Mouse (Mus musculus) MEL (cell line): ENCODE results near the gene Apba2. TPM values are rescaled to one million over a fixed set of nuclear protein-coding genes. Genes with fewer than 3 reads are reported as not detected.

ENCODE experiments used
- DNase-seq: peaks from one replicate; pipeline ENCODE4 v3.0.0; 2011; ENCODE audit warnings: low read depth, low spot score
- H3K27ac ChIP-seq: 2 replicates; pipeline ENCODE4 v1.5.1; 2012; ENCODE audit warnings: low read depth, mild to moderate bottlenecking, control low read depth, low read length, moderate library complexity; ENCODE audit not compliant: control insufficient read depth
- H3K27me3 ChIP-seq, 2 experiments: fragments of 150-350 bp in 1 of 2; sonication (generic) in 1 of 2; 2 replicates each; pipeline ENCODE4 v1.6.1; 2012; ENCODE audit warnings: low read length in 2 of 2, mild to moderate bottlenecking in 2 of 2, improper control_type of control experiment in 1 of 2, moderate library complexity in 1 of 2; ENCODE audit not compliant: insufficient read depth in 2 of 2, control insufficient read depth in 1 of 2
- H3K36me3 ChIP-seq, 2 experiments: 2 replicates each; pipeline ENCODE4 v1.6.1; 2012 to 2014; ENCODE audit warnings: low read length in 2 of 2, improper control_type of control experiment in 1 of 2, inconsistent platforms in 1 of 2, mild to moderate bottlenecking in 1 of 2; ENCODE audit not compliant: insufficient read depth in 2 of 2, control insufficient read depth in 1 of 2
- H3K4me1 ChIP-seq, 2 experiments: fragments of 150-350 bp in 1 of 2; sonication (generic) in 1 of 2; 2 replicates each; pipeline ENCODE4 v1.6.1; 2012; ENCODE audit warnings: low read length in 2 of 2, improper control_type of control experiment in 1 of 2, mild to moderate bottlenecking in 1 of 2; ENCODE audit not compliant: insufficient read depth in 2 of 2, control insufficient read depth in 1 of 2
- H3K4me3 ChIP-seq, 2 experiments: fragments of 150-350 bp in 1 of 2; sonication (generic) in 1 of 2; 2 replicates each; pipeline ENCODE4 v1.5.1; 2012; ENCODE audit warnings: low read depth in 2 of 2, low read length in 2 of 2, mild to moderate bottlenecking in 2 of 2, moderate library complexity in 2 of 2, control low read depth in 1 of 2, improper control_type of control experiment in 1 of 2; ENCODE audit not compliant: control insufficient read depth in 1 of 2, insufficient read depth in 1 of 2
- H3K79me2 ChIP-seq: 2 replicates; pipeline ENCODE4 v1.6.1; 2012; ENCODE audit warnings: mild to moderate bottlenecking, low read length, moderate library complexity; ENCODE audit not compliant: control insufficient read depth, poor library complexity, insufficient read depth
- H3K9ac ChIP-seq: 2 replicates; pipeline ENCODE4 v1.6.1; 2012; ENCODE audit warnings: low read depth, mild to moderate bottlenecking, control low read depth, low read length, moderate library complexity; ENCODE audit not compliant: control insufficient read depth, poor library complexity, severe bottlenecking
- H3K9me3 ChIP-seq: fragments of 150-350 bp; sonication (generic); replicated peaks from 2 replicates; pipeline ENCODE4 v1.6.1; 2012; ENCODE audit warnings: mild to moderate bottlenecking, low read length, improper control_type of control experiment, moderate library complexity; ENCODE audit not compliant: insufficient read depth
- CHD2 ChIP-seq: IDR thresholded peaks from 2 replicates; pipeline ENCODE4 v1.6.1; 2011; ENCODE audit warnings: low read length, improper control_type of control experiment
- CTCF ChIP-seq, 3 experiments: IDR thresholded peaks in 2 of 3; conservative IDR thresholded peaks in 1 of 3; 2 replicates each; pipeline ENCODE4 v1.5.1; 2011 to 2012; ENCODE audit warnings: low read length in 3 of 3, low read depth in 2 of 3, mild to moderate bottlenecking in 2 of 3, improper control_type of control experiment in 1 of 3, inconsistent platforms in 1 of 3, mixed read lengths in 1 of 3, moderate library complexity in 1 of 3; ENCODE audit not compliant: control insufficient read depth in 1 of 3, insufficient read depth in 1 of 3, poor library complexity in 1 of 3, severe bottlenecking in 1 of 3
- EP300 ChIP-seq, 2 experiments: IDR thresholded peaks; 2 replicates each; pipeline ENCODE4 v1.6.1; 2011; ENCODE audit warnings: improper control_type of control experiment in 2 of 2, low read length in 2 of 2, low read depth in 1 of 2, mild to moderate bottlenecking in 1 of 2
- ETS1 ChIP-seq: IDR thresholded peaks from 2 replicates; pipeline ENCODE4 v1.6.1; 2012; ENCODE audit warnings: low read depth, mild to moderate bottlenecking, inconsistent platforms, low read length, improper control_type of control experiment, moderate library complexity
- GABPA ChIP-seq: IDR thresholded peaks from 2 replicates; pipeline ENCODE4 v1.6.1; 2012; ENCODE audit warnings: low read depth, mild to moderate bottlenecking, inconsistent platforms, low read length, improper control_type of control experiment, moderate library complexity
- HCFC1 ChIP-seq: IDR thresholded peaks from 2 replicates; pipeline ENCODE4 v1.6.1; 2012; ENCODE audit warnings: low read depth, mild to moderate bottlenecking, inconsistent platforms, low read length, improper control_type of control experiment, moderate library complexity
- KAT2A ChIP-seq: conservative IDR thresholded peaks from 2 replicates; pipeline ENCODE4 v1.6.1; 2012; ENCODE audit warnings: low read depth, low read length, improper control_type of control experiment, inconsistent platforms
- MAFK ChIP-seq: IDR thresholded peaks from 2 replicates; pipeline ENCODE4 v1.6.1; 2011; ENCODE audit warnings: low read depth, mild to moderate bottlenecking, low read length, improper control_type of control experiment, borderline replicate concordance
- MAX ChIP-seq: IDR thresholded peaks from 2 replicates; pipeline ENCODE4 v1.6.1; 2011; ENCODE audit warnings: low read length, improper control_type of control experiment
- MAZ ChIP-seq: IDR thresholded peaks from 2 replicates; pipeline ENCODE4 v1.6.1; 2012; ENCODE audit warnings: low read depth, mild to moderate bottlenecking, inconsistent platforms, low read length, improper control_type of control experiment
- MEF2A ChIP-seq: IDR thresholded peaks from 2 replicates; pipeline ENCODE4 v1.6.1; 2014; ENCODE audit warnings: low read depth, mild to moderate bottlenecking, inconsistent platforms, low read length, improper control_type of control experiment; ENCODE audit not compliant: poor library complexity, insufficient replicate concordance, severe bottlenecking; ENCODE audit errors: extremely low read depth
- MYB ChIP-seq: IDR thresholded peaks from 2 replicates; pipeline ENCODE4 v1.6.1; 2011; ENCODE audit warnings: mild to moderate bottlenecking, low read depth, low read length, improper control_type of control experiment
- MYC ChIP-seq: IDR thresholded peaks from 2 replicates; pipeline ENCODE4 v1.6.1; 2011; ENCODE audit warnings: low read depth, mild to moderate bottlenecking, low read length, improper control_type of control experiment, moderate library complexity
- NELFE ChIP-seq: IDR thresholded peaks from 2 replicates; pipeline ENCODE4 v1.6.1; 2011; ENCODE audit warnings: low read depth, low read length, improper control_type of control experiment
- NRF1 ChIP-seq: IDR thresholded peaks from 2 replicates; pipeline ENCODE4 v1.6.1; 2014; ENCODE audit warnings: low read depth, mild to moderate bottlenecking, inconsistent platforms, low read length, improper control_type of control experiment, moderate library complexity; ENCODE audit not compliant: poor library complexity, insufficient read depth, severe bottlenecking
- POLR2A ChIP-seq, 2 experiments: IDR thresholded peaks; 2 replicates each; pipeline ENCODE4 v1.6.1; 2011 to 2012; ENCODE audit warnings: low read length in 2 of 2, mild to moderate bottlenecking in 2 of 2, control low read depth in 1 of 2, improper control_type of control experiment in 1 of 2, low read depth in 1 of 2, moderate library complexity in 1 of 2; ENCODE audit not compliant: control insufficient read depth in 1 of 2, insufficient read depth in 1 of 2, poor library complexity in 1 of 2
- POLR2AphosphoS2 ChIP-seq: IDR thresholded peaks from 2 replicates; pipeline ENCODE4 v1.6.1; 2011; ENCODE audit warnings: low read length, improper control_type of control experiment
- RAD21 ChIP-seq: IDR thresholded peaks from 2 replicates; pipeline ENCODE4 v1.6.1; 2011; ENCODE audit warnings: mild to moderate bottlenecking, low read depth, low read length, improper control_type of control experiment
- RCOR1 ChIP-seq: IDR thresholded peaks from 2 replicates; pipeline ENCODE4 v1.6.1; 2012; ENCODE audit warnings: low read depth, mild to moderate bottlenecking, inconsistent platforms, low read length, improper control_type of control experiment
- SIN3A ChIP-seq: IDR thresholded peaks from 2 replicates; pipeline ENCODE4 v1.6.1; 2012; ENCODE audit warnings: low read length, improper control_type of control experiment, inconsistent platforms
- TCF12 ChIP-seq: IDR thresholded peaks from 2 replicates; pipeline ENCODE4 v1.6.1; 2014; ENCODE audit warnings: low read depth, mild to moderate bottlenecking, inconsistent platforms, low read length, improper control_type of control experiment, moderate library complexity
- UBTF ChIP-seq: IDR thresholded peaks from 2 replicates; pipeline ENCODE4 v1.6.1; 2012; ENCODE audit warnings: low read depth, mild to moderate bottlenecking, inconsistent platforms, low read length, improper control_type of control experiment, moderate library complexity, borderline replicate concordance; ENCODE audit not compliant: insufficient read depth
- USF1 ChIP-seq: IDR thresholded peaks from 2 replicates; pipeline ENCODE4 v1.6.1; 2014; ENCODE audit warnings: low read depth, mild to moderate bottlenecking, inconsistent platforms, low read length, improper control_type of control experiment, moderate library complexity
- USF2 ChIP-seq, 2 experiments: IDR thresholded peaks; 2 replicates each; pipeline ENCODE4 v1.6.1; 2011 to 2012; ENCODE audit warnings: improper control_type of control experiment in 2 of 2, low read length in 2 of 2, borderline replicate concordance in 1 of 2, inconsistent platforms in 1 of 2, low read depth in 1 of 2, mild to moderate bottlenecking in 1 of 2; ENCODE audit not compliant: insufficient read depth in 1 of 2
- ZC3H11A ChIP-seq: IDR thresholded peaks from 2 replicates; pipeline ENCODE4 v1.6.1; 2012; ENCODE audit warnings: low read depth, mild to moderate bottlenecking, inconsistent platforms, low read length, improper control_type of control experiment
- ZMIZ1 ChIP-seq: IDR thresholded peaks from 2 replicates; pipeline ENCODE4 v1.6.1; 2012; ENCODE audit warnings: low read depth, mild to moderate bottlenecking, inconsistent platforms, low read length, improper control_type of control experiment, moderate library complexity
- polyA plus RNA-seq, 2 experiments: library from polyadenylated mRNA; stranded (reverse) in 1 of 2; unstranded in 1 of 2; fragments of >175 nt in 1 of 2; fragments of >200 nt in 1 of 2; gene quantifications; 2 replicates each; pipeline versions ENCODE4 v1.2.1 to v1.2.4; 2012; ENCODE audit warnings: low replicate concordance in 2 of 2, low read depth in 1 of 2; ENCODE audit not compliant: insufficient read length in 2 of 2, insufficient read depth in 1 of 2, missing spikeins in 1 of 2
- total RNA-seq: library from RNA; depleted of rRNA; stranded (reverse); fragments of 300-350 nt; gene quantifications from 2 replicates; pipeline ENCODE4 v1.2.3, GENCODE M21; 2012

The Apba2 gene
- total and polyA plus RNA-seq, 3 experiments = not detected

DNA sequence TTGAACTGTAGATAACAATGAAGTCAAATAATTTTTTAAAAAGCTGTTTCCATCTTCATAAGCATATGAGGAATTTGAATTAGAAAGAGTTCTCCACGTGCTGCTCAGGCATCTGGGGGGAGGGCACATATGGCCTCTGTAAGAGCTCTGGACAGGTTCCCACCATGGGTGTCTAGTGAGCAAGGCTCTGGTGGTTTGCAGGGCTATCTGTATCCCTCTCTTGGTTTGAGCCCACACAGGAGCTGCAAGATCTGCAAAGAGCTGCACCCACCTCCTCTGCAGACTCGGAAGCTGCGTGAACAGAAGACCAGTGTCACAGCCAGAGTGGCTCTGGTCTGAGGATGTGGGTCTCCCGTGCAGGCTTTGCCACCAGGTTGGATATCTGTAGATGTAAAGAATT, 78.8 kb downstream of the Apba2 start:
- no peak for DNase-seq
- Histone ChIP-seq H3K79me2 (no peaks in the 10 kb centered on the region), H3K27me3 (no peaks in the 10 kb centered on the region), H3K4me1 (no peaks in the 10 kb centered on the region), H3K9me3 (no peaks in the 10 kb centered on the region), H3K36me3 (no peaks in the 10 kb centered on the region), H3K9ac (no peak overlapping the region), H3K4me3 (no peak overlapping the region), H3K27ac (no peak overlapping the region)
- TF ChIP-seq ZMIZ1 (no peak), ZC3H11A (no peak), KAT2A (no peak), GABPA (no peak), POLR2A (IDR thresholded peaks at IDR 0.05; ENCODE audit: control insufficient read depth in 1 of 2, insufficient read depth in 1 of 2, low read depth in 1 of 2, low read length in 2 of 2, poor library complexity in 1 of 2) (no peak), NRF1 (no peak), CTCF (IDR thresholded peaks at IDR 0.05 in 2 of 3, conservative IDR thresholded peaks at IDR 0.05 in 1 of 3; ENCODE audit: control insufficient read depth in 1 of 3, insufficient read depth in 1 of 3, low read depth in 2 of 3, low read length in 3 of 3, poor library complexity in 1 of 3, severe bottlenecking in 1 of 3) (no peak), CHD2 (no peak), SIN3A (no peak), POLR2AphosphoS2 (no peak), ETS1 (no peak), MYB (no peak)

DNA sequence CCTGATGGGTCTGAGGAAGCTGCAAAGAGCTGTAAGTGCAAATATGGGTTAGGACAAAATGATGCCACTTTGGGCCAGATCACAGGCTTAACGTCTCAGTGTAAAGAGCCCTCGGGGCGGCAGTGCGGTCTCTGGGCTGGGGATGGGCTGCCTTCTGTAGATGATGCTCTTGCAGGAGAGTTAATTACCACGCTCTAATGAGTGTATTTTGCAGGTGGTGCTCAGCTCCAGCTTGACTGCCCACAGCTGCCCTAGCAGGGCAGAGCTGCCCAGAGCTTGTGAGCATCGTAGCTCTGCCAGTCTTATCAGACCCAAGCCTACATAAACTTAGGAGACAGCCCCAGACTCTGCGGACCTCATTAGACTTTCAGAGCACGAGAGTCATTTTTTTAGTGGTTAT, 80.9 kb downstream of the Apba2 start:
- Histone ChIP-seq H3K4me1 (no peaks in the 10 kb centered on the region), H3K4me3 (no peak overlapping the region), H3K9me3 (no peaks in the 10 kb centered on the region), H3K9ac (no peak overlapping the region), H3K27me3 (no peaks in the 10 kb centered on the region), H3K79me2 (no peaks in the 10 kb centered on the region), H3K27ac (no peak overlapping the region), H3K36me3 (no peaks in the 10 kb centered on the region)
- TF ChIP-seq USF1 (no peak), HCFC1 (no peak), MAFK (no peak), RCOR1 (no peak), NELFE (no peak), MAX (no peak), TCF12 (no peak), ZMIZ1 (no peak), USF2 (IDR thresholded peaks at IDR 0.05; ENCODE audit: borderline replicate concordance in 1 of 2, insufficient read depth in 1 of 2, low read depth in 1 of 2, low read length in 2 of 2) (no peak), MEF2A (no peak), MYC (no peak), RAD21 (no peak), UBTF (no peak), EP300 (IDR thresholded peaks at IDR 0.05; ENCODE audit: low read depth in 1 of 2, low read length in 2 of 2) (no peak), ZC3H11A (no peak), GABPA (no peak), MAZ (no peak)
- no peak for DNase-seq
